In the genomic region with DNA sequence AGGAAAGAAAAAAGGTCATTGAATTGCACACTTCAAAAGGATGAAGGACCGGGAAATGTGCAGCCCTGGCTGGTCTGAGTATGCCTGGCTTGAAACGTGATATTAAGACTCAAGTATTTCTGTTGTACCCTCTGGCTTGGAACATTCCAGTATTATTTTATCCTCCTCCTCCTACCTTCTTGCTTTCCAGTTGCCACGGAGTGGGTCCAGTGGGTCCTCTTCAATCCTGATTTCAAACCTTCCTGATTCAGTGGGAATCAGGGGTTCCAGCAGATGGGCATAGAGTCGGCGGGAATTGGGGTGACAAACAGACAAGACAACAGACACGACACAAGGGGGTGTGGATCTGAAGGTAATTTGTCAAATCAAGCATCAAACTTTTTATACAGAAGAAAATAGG, we compare ENCODE assay signal across 12 mouse cellular contexts.
"Had no signal": no experiment of that assay in that cellular context is flagged by ENCODE, and none has a peak within 500 bp of the region (broad histone marks: within the 10 kb centered on the region; RNA-seq: fewer than 3 reads in every experiment).

No protein-coding gene starts in this region.

- H3K9me3 ChIP-seq: limb, embryonic 10.5 days; megakaryocyte, embryonic 14.5 days; midbrain, embryonic 12.5 days had no signal

- H3K36me3 ChIP-seq: limb, embryonic 10.5 days; midbrain, embryonic 12.5 days had no signal

- H3K4me3 ChIP-seq: left cerebral cortex, adult 2 months; limb, embryonic 10.5 days; megakaryocyte, embryonic 14.5 days; midbrain, embryonic 12.5 days had no signal

- H3K9ac ChIP-seq: midbrain, embryonic 12.5 days had no signal

- DNase-seq: kidney, adult 11 months; kidney, adult 9 months; kidney, postnatal 10 days; lung, adult 2 months; lung, postnatal 36 days; right cerebral cortex, postnatal 14 days; thymus, postnatal 4 days had no signal

- H3K27ac ChIP-seq: left cerebral cortex, adult 2 months; limb, embryonic 10.5 days; midbrain, embryonic 12.5 days had no signal

- H3K4me2 ChIP-seq: midbrain, embryonic 12.5 days had no signal

- ATAC-seq: lung, postnatal 0 days had no signal

- H3K27me3 ChIP-seq: megakaryocyte, embryonic 14.5 days; midbrain, embryonic 12.5 days had no signal
